Mouse (Mus musculus) B cell, adult 2 months (primary cell): Measurements from ENCODE around the gene Gapt.
"Not testable (repeated sequence)": the region's sequence is repeated elsewhere in the genome, so short reads cannot be mapped to it uniquely, and the experiment has no call there.

Experiments used
- DNase-seq, 2 experiments: peaks; one replicate each; pipeline ENCODE4 v3.0.0; 2022

Gapt gene

GRCm38 (mm10) chr13:110356941-110357340 is at the start of gene Gapt:
Gene Gapt (minus strand): TSS chr13:110357199.
- peak; percentile 55 for DNase-seq

- peak; percentile 41 to 53 for DNase-seq
Measured at GRCm38 (mm10) chr13:110406152-110406551, 49.2 kb upstream of the Gapt start.

GRCm38 (mm10) chr13:110404686-110405085 is 47.7 kb upstream of the Gapt start:
- not testable (repeated sequence) for DNase-seq

GRCm38 (mm10) chr13:110404059-110404458 is 47.1 kb upstream of the Gapt start:
- DNase-seq: no peak

GRCm38 (mm10) chr13:110401877-110402276 is 44.9 kb upstream of the Gapt start:
- no peak for DNase-seq

- DNase-seq: no peak
Measured at GRCm38 (mm10) chr13:110401443-110401842, 44.4 kb upstream of the Gapt start.

- DNase-seq: no peak
Measured at GRCm38 (mm10) chr13:110398513-110399270, 41.7 kb upstream of the Gapt start.

GRCm38 (mm10) chr13:110397750-110398149 is 40.8 kb upstream of the Gapt start:
- no peak for DNase-seq

GRCm38 (mm10) chr13:110395916-110396685 is 39.1 kb upstream of the Gapt start:
- DNase-seq: no peak

GRCm38 (mm10) chr13:110395179-110395794 is 38.3 kb upstream of the Gapt start:
- no peak for DNase-seq

- DNase-seq: peak; percentile 99
Measured at GRCm38 (mm10) chr13:110394291-110395178, 37.5 kb upstream of the Gapt start, which contains the start of gene Plk2. Gene Plk2 (plus strand): TSS chr13:110395046.

GRCm38 (mm10) chr13:110392631-110393030 is 35.6 kb upstream of the Gapt start:
- no peak for DNase-seq

- peak; percentile 70 to 75 for DNase-seq
Measured at GRCm38 (mm10) chr13:110392210-110392609, 35.2 kb upstream of the Gapt start.

GRCm38 (mm10) chr13:110384514-110384913 is 27.5 kb upstream of the Gapt start:
- no peak for DNase-seq

GRCm38 (mm10) chr13:110382447-110382901 is 25.5 kb upstream of the Gapt start:
- DNase-seq: peak; percentile 61 to 63

GRCm38 (mm10) chr13:110369673-110370072 is 12.7 kb upstream of the Gapt start:
- no peak for DNase-seq

GRCm38 (mm10) chr13:110368556-110369040 is 11.6 kb upstream of the Gapt start:
- peak; percentile 81 to 83 for DNase-seq

- DNase-seq: no peak
Measured at GRCm38 (mm10) chr13:110367961-110368555, 11.1 kb upstream of the Gapt start.

GRCm38 (mm10) chr13:110366477-110366876 is 9.5 kb upstream of the Gapt start:
- DNase-seq: no peak

GRCm38 (mm10) chr13:110363722-110364121 is 6.7 kb upstream of the Gapt start:
- DNase-seq: peak in 1 of 2 experiments; percentile 23

GRCm38 (mm10) chr13:110351051-110351450 is 5.9 kb downstream of the Gapt start:
- DNase-seq: no peak

- DNase-seq: no peak
Measured at GRCm38 (mm10) chr13:110346707-110347106, 10.3 kb downstream of the Gapt start.
